Mouse (Mus musculus) gastrocnemius, postnatal 4 days (tissue): ENCODE results near the gene Zfp692. TPM values are rescaled to one million over a fixed set of nuclear protein-coding genes. Genes with fewer than 3 reads are reported as not detected.

ENCODE experiments used
- DNase-seq, 2 experiments: peaks; one replicate each; pipeline ENCODE4 v3.0.0; 2021 to 2022; ENCODE audit warnings: low spot score in 2 of 2, mixed read lengths in 2 of 2
- total RNA-seq, 2 experiments: library from RNA; stranded (reverse); gene quantifications; 2 replicates each; pipeline ENCODE4 v1.2.3; 2021

The Zfp692 gene
- total RNA-seq, 2 experiments from 2014 or later, result 6.1 to 6.9 TPM

DNA sequence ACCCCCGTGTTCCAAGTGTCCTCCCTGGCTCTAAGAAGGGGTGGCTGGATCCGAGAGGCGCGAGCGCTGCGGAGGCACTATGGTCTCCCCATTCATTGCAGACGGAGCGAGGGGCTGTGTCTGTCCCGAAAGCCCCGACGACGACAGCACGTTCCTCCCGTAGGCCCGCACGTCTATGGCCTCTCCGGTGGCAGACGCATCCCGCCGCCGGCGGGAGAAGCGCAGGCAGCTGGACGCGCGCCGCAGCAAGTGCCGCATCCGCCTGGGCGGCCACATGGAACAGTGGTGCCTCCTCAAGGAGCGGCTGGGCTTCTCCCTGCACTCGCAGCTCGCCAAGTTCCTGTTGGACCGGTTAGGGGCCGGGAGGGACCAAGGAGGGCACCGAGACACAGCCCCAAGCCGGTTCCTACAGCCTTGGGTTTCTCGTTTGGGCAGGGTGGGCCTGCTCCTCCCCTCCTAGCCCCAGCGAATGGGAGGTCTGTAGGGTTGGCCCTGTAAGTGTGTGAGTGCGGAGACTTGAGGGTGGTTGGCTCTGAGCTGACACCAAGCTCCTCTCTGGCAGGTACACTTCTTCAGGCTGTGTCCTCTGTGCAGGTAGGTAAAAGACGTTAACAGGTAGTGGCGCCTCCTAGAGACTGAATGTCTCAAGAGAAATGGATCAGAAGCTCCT, 677 bp downstream of the Zfp692 start:
- peak in 1 of 2 experiments; percentile 50 for DNase-seq

DNA sequence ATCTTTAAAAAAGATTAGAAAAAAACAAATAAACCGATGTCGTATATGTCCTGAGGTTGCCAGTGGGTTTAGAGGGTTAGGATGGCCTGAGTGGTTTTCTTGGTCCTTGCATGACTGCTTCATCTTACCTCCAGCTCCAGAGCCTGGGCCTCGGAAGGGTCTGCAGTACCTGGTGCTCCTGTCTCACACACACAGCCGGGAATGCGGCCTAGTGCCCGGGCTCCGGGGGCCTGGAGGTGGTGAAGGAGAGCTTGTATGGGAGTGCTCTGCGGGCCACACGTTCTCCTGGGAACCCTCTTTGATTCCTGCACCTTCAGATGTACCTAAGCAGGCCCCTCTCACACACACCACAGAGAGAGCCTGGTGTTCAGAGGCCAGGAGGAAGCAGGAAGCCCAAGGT, 1.8 kb downstream of the Zfp692 start:
- DNase-seq, result no peak

DNA sequence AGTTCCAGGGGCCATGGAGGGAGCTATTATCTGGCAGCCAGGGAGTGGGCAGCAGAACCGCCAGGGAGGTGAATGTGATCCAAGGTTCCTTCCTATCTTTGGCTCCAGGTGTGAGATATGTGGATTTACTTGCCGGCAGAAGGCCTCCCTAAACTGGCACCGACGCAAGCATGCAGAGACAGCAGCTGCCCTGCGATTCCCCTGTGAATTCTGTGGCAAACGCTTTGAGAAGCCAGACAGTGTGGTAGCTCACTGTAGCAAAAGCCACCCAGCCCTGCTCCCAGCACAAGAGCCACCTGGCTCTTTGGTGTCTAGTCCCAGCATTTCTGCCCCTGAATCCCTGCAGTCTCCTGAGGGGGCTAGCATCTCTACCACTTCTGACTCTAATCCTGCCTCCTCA, 7.2 kb downstream of the Zfp692 start:
- no peak for DNase-seq

GRCm38 (mm10) chr11:58315536-58316168, 8.8 kb downstream of the Zfp692 start:
- no peak for DNase-seq

GRCm38 (mm10) chr11:58316344-58316743, 9.5 kb downstream of the Zfp692 start:
- no peak for DNase-seq

GRCm38 (mm10) chr11:58316768-58317390, 10.0 kb downstream of the Zfp692 start:
- DNase-seq, result no peak

DNA sequence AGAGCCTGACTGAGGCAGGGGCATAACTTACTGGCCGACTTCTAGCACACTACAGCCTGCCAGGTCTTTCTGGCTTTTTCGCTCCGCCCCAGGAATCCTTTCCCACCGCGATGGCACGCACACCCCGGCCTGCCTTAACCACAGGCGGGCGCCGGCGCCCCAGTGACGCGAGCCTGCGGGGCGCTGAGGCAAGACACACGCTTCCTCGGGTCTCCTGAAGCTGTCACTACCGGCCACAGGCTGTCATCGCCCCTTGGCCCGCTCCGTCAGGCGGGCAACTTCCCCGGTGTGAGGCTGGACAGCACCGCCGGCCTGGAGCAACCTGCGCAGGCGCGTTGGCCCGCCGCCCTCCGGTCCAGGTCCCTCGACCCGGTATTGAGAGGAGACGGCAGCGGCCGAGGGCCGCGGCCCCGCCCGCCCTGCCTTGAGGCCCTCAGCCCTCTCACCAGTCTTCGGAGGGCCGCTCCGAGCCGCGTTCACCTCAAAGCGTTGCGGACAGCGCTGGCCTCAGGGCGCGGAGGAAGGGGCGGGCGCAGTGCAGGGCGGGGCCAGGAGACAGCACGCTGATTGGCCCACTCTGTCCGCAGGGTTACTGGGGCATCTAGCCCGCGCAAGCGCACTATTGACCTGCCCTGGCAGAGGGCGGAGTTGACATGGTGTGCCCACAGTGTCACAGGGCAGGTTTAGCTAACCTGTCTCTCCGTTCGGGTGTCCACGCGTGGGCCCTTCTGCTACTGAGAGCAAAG, 16.1 kb downstream of the Zfp692 start:
- DNase-seq, result peak; percentile 92 to 97

- DNase-seq, result no peak
Observed at GRCm38 (mm10) chr11:58323570-58324340, 16.9 kb downstream of the Zfp692 start.

DNA sequence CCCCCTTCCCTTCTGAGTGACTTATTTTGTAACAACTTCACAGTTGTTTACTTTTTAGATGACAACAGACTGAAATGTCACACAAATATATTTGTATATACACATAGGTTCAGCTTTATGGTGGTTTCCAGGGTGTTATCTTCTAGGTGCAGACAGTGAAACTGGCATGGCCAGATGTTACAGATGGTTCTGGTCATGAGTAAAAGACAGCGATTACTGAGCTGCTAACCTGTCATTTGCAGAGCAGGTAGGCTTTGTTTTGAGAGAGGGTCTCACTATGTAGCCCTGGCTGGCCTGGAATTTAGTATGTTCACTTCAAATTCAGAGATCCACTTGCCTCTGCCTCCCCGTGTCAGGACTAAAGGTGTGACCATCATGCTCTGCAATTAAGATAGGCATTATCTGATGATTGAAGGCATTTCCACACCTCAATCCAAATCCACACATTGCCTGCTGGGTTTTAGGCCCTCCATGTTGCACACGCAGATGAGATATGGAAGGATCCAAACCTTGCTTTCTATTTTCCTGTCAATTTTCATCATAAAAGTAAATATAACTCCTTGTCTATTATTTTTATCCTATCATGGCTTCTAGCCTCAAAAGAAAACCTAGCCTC, 17.9 kb downstream of the Zfp692 start:
- no peak for DNase-seq

DNA sequence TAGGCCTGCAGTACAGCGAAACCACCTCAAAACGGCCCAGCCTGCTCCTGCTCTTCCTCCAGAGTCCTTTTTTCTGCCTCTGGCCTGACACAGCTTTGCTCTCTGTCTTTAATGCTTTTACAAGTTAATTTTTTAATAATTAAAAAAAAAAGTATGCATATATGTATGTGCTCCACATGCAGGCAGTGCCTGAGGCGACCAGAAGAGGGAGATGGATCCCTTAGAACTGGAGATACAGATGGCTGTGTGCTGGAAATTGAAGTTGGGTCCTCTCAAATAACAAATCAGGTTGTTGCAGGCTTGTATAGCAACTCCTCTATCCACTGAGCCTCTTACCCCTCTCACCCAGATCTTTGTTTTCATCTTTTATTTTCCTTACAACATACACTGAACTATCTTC, 19.9 kb downstream of the Zfp692 start:
- no peak for DNase-seq

DNA sequence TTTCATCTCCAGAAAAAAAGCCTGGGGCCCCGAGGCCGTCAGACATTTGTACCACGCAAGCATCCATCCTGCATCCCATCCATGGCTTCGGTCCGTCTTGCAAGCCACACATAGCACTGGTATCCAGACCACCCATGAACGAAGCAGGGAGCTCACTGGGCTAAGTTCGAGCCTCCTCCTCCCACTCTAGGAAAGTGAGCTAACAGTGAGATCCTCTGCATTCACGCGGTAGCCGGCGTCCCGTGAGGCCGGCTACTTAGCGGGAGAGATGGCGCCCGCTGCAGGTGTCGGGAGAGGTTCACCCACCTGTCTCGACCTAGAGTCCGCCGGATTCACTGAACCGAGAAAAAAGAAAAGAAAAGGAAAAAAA, 23.0 kb downstream of the Zfp692 start:
- DNase-seq, result no peak

- peak; percentile 75 to 89 for DNase-seq
Observed at GRCm38 (mm10) chr11:58330276-58331148, 23.6 kb downstream of the Zfp692 start, which contains the start of the genes Zfp672 and Sh3bp5l. Zfp672 (minus strand) TSS chr11:58330339. Sh3bp5l (plus strand) TSS chr11:58330724.

DNA sequence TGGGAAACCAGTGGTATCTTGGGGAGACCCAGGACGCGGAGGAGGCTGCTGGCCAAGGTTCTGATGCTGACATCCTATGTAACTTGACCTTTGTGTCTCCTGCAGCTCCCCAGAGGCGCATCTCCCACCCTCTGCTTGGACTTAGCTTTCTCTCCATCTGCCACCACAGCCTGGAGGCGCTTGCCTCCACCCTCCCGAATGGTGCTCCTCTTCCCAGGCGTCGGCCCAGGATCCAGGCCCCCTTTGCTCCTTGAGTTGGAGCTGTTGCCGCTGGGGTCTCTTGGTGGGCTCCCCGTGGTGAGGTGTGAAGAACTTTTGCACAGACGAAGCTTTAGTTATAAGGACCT, 24.3 kb downstream of the Zfp692 start:
- no peak for DNase-seq

DNA sequence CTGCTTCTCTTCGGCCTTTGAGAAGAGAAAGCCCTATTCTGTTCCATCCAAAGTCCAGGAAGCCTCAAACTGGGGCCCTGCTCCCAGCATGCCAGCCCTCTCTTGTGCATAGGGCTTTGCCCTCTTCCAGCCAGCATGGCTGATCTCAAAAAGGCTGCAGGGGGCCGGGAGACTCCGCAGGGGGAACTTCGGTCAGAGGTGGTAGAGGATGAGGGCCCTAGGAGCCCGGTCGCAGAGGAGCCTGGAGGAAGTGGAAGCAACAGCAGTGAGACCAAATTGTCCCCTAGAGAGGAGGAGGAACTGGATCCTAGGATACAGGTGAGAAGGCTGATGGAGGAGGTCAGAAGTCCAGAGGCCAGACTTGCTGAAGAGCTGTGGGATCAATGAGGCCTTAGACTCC, 24.7 kb downstream of the Zfp692 start:
- no peak for DNase-seq

GRCm38 (mm10) chr11:58334746-58335145, 27.9 kb downstream of the Zfp692 start:
- no peak for DNase-seq

DNA sequence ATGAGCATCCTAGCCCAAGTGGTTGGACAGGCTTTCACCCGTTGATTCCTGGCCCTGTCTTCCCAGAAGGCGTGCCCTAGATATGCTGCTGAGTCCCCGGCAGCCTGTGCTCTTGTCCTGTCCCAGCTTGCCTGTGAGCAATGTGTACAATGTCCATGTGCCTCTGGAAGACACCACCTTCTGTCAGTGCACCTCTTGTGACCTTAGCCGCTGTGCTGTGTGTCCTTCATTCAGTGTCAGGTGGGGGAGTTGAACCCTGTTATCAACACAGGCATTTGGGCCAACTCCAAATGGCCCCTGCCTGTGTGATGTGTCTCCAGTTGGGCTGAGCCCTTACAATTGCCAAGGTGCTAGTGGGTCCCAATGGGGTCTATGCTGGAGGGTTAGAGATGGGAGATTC, 39.9 kb downstream of the Zfp692 start:
- DNase-seq, result no peak

DNA sequence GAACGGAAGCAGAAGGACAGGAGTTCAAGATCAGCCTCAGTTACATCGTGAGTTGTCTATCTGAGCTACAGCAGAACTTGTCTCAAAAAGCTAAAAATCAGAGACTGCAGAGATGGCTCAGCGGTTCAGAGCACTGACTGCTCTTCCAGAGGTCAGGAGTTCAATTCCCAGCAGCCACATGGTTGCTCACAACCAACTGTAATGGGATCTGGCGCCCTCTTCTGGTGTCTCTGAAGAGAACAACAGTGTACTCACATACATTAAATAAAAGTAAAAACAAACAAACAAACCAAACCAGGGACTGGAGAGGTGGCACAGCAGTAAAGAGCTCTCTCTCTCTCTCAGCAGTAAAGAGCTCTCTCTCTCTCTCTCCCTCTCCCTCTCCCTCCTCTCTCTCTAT, 43.8 kb downstream of the Zfp692 start:
- no peak for DNase-seq

DNA sequence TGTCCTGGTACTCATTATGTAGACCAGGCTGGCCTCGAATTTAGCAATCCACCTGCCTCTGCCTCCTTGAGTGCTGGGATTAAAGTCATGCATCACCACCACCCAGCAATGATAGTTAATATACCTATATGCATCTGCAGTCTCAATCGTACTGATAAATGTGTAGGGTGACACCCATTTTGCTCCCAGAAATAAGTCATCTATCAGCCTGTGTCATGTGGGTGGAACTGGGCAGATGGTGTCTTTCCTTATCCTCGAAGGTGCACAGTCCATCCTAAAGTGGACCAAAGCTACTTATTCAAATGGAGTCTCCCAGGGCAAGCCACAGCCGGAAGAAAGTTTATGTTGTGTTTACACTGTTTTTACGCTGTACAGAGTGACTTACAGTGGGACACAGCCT, 44.3 kb downstream of the Zfp692 start:
- no peak for DNase-seq

DNA sequence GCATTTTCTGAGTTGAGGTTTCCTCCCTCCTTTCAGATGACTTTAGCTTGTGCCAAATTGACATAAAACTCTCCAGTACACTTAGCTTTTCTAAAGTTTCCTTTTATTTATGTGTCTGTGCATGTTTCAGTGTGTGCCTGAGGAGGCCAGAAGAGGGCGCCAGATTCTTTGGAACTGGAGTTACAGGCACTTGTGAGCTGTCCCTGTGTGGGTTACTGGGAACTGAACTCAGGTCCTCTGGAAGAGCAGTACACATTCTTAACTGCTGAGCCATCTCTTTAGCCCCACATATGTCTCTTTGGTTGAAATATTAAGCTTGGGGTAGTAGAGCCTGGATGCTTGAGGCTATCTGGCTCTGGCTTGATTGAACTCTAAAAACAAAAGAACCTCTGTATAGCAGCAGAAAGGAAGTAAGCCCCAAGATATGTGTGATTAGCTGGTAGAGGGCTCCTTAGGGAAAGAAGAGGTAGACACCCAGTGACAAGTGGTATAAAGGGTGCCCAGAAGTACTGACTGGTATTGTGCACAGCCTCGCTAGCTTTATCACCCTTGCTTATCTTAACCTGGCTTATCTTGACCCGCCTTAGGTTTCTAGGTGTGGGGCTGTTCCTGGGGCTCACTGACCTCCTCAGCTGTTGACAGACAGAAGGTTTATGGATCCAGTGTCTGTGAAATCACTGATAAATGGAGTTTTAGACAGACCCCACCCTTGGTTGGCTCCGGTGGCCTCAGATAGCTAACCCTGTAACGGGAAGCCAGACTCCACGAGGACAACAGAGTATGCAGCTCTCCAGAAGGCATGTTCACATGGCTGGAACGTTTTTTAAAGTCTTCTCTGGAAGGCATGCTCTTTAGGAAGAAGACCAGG, 46.0 kb downstream of the Zfp692 start:
- no peak for DNase-seq
